Mouse (Mus musculus): ENCODE measurements around the gene Rnf213. TPM values are rescaled to one million over a fixed set of nuclear protein-coding genes. Genes with fewer than 3 reads are reported as not detected.
A peak's percentile ranks its signal among the peaks of the same experiment; 100 is the strongest.
"Not testable (repeated sequence)": the region's sequence is repeated elsewhere in the genome, so short reads cannot be mapped to it uniquely, and the experiment has no call there.

The Rnf213 gene
- 1 to 10 TPM; 3.4 to 4.0 TPM for total RNA-seq (2021)

GRCm38 (mm10) chr11:119392800-119393482 lies at the start of gene Rnf213:
TSS of gene Rnf213 (plus strand) at chr11:119393100.
- DNase-seq: peak; percentile 8 to 10

- DNase-seq: no peak
These were observed 48.7 kb upstream of the Rnf213 start for GRCm38 (mm10) chr11:119344178-119344577.

GRCm38 (mm10) chr11:119344865-119345264 lies 48.0 kb upstream of the Rnf213 start:
- no peak for DNase-seq

DNA sequence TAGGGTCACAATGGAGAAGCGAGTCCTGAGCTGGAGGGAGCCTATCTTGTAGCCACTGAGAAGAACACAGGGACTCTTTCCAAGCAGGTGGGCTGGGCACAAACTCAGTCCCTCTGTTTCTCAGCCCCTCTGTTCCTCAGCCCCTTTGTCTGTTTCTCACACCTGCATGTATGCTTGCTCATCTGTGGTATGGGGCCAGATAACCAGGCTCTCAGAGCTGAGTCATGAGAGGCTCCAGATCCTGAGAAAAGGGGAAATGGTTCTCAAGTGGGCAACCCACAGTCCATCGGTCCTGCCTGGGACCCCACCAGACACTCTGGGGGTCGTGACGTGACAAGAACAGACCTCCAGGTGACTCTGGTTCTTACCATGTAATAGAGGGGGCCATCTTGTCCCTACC lies 45.8 kb upstream of the Rnf213 start:
- DNase-seq: no peak

GRCm38 (mm10) chr11:119352113-119352512 lies 40.8 kb upstream of the Rnf213 start:
- DNase-seq: no peak

DNA sequence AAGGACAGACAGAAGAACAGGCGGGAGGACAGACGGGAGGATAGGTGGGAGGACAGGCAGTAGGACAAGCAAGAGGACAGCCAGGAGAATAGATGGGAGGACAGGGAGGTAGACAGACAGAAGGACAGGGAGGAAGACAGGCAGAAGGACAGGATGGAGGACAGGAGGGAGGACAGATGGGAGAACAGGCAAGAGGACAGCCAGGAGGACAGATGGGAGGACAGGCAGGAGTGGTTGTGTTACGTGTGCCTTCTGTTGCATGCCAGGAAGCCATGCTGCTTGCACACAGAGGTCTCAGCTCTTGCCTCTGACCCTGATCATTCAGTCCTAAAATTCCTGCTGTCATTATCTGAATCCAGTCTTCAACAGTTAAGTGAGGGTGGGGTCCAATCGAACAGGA lies 39.0 kb upstream of the Rnf213 start:
- no peak for DNase-seq

- no peak for DNase-seq
These were observed 38.0 kb upstream of the Rnf213 start for GRCm38 (mm10) chr11:119354798-119355442.

GRCm38 (mm10) chr11:119355443-119356385 lies 37.2 kb upstream of the Rnf213 start, which contains the start of the genes Sgsh and Slc26a11:
TSS of gene Sgsh (minus strand) at chr11:119355536.
TSS of gene Slc26a11 (plus strand) at chr11:119355557.
- peak; percentile 74 to 77 for DNase-seq

DNA sequence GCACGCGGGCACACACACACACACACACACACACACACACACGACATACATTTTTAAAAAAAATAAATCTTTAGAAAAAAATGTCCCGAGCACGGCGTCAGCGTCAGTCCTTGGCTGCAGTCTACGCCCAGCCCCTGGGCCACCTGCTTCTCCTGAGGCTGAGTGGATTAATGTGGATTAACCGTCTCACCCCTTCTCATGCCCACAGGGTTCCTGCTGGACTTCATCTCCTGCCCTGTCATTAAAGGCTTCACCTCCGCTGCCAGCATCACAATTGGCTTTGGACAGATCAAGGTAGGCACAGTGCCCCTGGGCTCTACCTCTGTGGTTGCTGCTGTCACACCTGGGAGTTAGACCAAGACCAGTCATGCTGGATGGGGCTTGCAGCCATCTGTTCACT lies 33.8 kb upstream of the Rnf213 start:
- DNase-seq: no peak

- DNase-seq: no peak
These were observed 29.9 kb upstream of the Rnf213 start for GRCm38 (mm10) chr11:119362769-119363533.

DNA sequence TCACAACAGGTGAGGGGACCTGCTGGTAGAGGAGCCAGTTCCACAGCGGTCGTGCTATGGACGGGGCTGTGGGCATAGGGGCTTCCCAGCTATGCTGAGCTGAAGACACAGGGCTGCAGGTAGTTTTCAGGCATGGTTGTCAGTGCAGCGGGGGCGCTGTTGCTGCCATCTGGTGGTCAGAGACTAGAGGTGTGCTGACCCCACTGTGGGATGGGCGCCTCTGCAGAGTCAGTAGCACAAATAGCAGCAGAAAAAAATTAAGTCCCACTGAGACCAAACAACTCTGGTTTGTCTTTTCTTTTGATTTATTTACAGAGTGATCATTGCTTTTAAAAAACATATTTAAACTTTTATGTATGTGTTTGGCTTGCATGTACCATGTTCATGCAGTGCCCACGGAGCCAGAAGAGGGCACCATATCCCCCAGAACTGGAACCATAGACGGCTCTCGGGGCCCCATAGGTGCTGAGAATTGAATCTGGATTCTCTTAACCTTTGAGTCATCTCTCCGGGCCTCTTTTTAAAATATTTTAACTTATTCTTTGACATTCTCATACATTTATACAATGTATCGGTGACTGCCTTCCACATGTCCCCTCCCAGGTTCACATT lies 29.3 kb upstream of the Rnf213 start:
- peak; percentile 54 to 58 for DNase-seq

DNA sequence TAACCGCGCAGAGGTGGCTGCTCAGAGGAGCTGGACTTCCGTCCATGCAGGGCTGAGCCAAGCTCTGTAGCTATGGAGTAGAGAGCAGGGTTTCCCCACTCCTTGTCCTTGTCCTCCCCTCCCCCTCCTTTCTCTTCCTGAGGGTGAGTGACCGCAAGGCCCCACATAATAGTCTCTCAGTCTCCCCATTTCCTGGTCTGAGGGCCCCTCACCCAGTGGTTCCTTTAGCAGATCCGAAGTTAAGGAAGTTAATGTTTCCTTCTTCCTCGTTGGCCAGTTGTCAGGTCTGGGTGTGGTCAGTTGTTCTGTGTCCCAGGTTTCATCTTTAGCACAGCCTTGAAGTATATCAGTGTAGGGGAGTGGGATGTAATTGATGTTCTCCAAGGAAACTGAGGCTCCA lies 17.5 kb upstream of the Rnf213 start:
- DNase-seq: no peak

GRCm38 (mm10) chr11:119377326-119377725 lies 15.6 kb upstream of the Rnf213 start:
- no peak for DNase-seq

GRCm38 (mm10) chr11:119378551-119378950 lies 14.3 kb upstream of the Rnf213 start:
- no peak for DNase-seq

- no peak for DNase-seq
These were observed 11.1 kb upstream of the Rnf213 start for GRCm38 (mm10) chr11:119381631-119382337.

DNA sequence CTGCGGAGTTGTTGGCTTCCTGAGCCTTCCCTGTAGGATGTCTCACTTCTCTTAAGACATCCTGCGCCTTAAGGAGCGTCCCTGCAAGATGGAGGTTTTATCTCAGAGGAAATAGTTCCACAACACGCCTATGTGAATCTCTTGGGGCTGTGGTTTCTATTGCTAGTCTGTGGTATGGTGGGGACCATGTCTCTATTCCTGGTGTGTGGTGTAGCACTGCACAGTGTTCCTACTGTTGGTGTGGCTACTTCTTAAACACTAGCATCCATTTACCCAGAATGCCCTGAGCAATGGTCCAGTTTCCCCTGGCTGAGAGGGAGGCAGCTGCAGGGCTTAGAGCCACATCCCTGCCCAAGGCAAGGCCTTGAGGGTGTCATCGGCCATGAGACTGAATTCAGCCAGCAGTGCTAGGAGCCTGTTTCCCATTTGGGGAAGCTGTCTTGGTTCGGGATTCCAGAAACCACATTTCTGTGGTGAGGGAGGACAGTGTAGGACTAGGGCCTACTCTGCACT lies 10.5 kb upstream of the Rnf213 start:
- no peak for DNase-seq

GRCm38 (mm10) chr11:119384904-119385303 lies 8.0 kb upstream of the Rnf213 start:
- DNase-seq: no peak

GRCm38 (mm10) chr11:119386306-119386705 lies 6.6 kb upstream of the Rnf213 start:
- no peak for DNase-seq

DNA sequence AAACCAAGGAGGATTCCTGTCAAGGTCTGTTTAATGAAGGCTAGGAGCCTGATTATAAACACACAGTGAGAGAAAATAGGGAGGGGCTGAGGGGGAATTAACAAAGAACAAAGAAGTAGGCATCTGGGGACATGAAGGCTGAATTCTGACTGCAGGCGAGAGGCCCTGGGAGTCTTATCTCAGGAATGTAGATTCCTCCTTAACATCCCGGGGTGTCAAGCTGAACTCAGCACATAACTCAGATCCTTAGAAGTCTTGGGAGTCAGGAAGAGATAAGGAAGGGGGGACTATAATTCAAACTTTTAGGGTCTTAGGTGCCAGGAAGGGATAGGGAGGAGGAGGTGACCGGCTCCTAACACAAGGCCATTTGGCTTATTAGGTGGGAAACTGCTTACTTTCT lies 5.6 kb upstream of the Rnf213 start:
- not testable (repeated sequence) for DNase-seq

DNA sequence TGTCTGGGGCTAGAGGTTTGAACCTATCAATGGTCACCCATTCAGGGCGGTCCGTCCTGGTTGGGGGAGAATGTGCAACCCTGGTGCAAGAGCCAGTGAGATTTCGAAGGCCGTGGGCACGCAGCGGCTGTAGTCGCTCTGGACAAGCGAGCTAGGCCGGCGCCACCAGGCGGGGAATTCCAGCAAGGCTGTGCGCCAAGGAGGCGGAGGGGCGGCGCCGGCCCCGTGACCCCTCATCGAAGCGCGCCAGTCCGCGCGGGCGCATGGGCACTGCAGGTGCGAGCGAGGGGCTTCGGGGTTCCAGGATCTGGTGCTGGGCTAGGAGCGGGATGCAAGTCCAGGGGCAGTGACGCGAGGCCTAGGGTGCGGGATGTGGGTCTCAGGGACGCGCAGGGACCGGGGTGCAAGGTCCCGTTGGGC lies 3.0 kb upstream of the Rnf213 start:
- peak; percentile 24 to 47 for DNase-seq

Measured in layer of hippocampus, postnatal 36 days (tissue).